Mouse (Mus musculus) embryonic facial prominence, embryonic 10.5 days (tissue): ENCODE results near the gene Rps6kc1. TPM values are rescaled to one million over a fixed set of nuclear protein-coding genes. Genes with fewer than 3 reads are reported as not detected.
A peak's percentile ranks its signal among the peaks of the same experiment; 100 is the strongest.

Experiments used
- DNase-seq: peaks from one replicate; pipeline ENCODE4 v3.0.0-alpha.2; 2017; ENCODE audit warnings: low spot score
- H3K27ac ChIP-seq: fragments of 300-500 bp; sonication (generic); replicated peaks from 2 replicates; pipeline ENCODE4 v1.5.1; 2016; ENCODE audit warnings: mild to moderate bottlenecking
- H3K27me3 ChIP-seq: fragments of 300-500 bp; sonication (generic); replicated peaks from 2 replicates; pipeline ENCODE4 v1.6.1; 2016; ENCODE audit warnings: low read depth, mild to moderate bottlenecking; ENCODE audit not compliant: poor library complexity, severe bottlenecking
- H3K36me3 ChIP-seq: fragments of 300-500 bp; sonication (generic); replicated peaks from 2 replicates; pipeline ENCODE4 v1.6.1; 2016; ENCODE audit warnings: mild to moderate bottlenecking, moderate library complexity
- H3K4me1 ChIP-seq: fragments of 300-500 bp; sonication (generic); 2 replicates; pipeline ENCODE4 v1.6.1; 2016
- H3K4me3 ChIP-seq: fragments of 300-500 bp; sonication (generic); 2 replicates; pipeline ENCODE4 v1.5.1; 2016; ENCODE audit warnings: mild to moderate bottlenecking, moderate library complexity
- H3K9me3 ChIP-seq: fragments of 300-500 bp; sonication (generic); 2 replicates; pipeline ENCODE4 v1.6.1; 2016; ENCODE audit warnings: mild to moderate bottlenecking
- WGBS: fragments of 180-500 bp; shearing (Covaris S2); methylation state at CpG from one replicate; pipeline ENCODE4 v1.1.7; 2016; 5-methylcytosine and 5-hydroxymethylcytosine counted together
- polyA plus RNA-seq: library from polyadenylated mRNA; unstranded; fragments of >200 nt; fragmentation: Nextera tagmentation; extraction: Ambion mirVana; gene quantifications from 2 replicates; pipeline ENCODE4 v1.2.1, GENCODE M21; 2016

Rps6kc1 gene
- polyA plus RNA-seq, 1 experiment from 2014 or later, result 16.9 TPM

GRCm38 (mm10) chr1:190729516-190730088 is 182.0 kb downstream of the Rps6kc1 start:
- H3K27ac ChIP-seq, result no peak overlapping the region; the same call in 1 of the 2 replicates
- WGBS, result 78% methylated on average over 7 of the region's 7 CpGs

GRCm38 (mm10) chr1:190728111-190728651 is 183.4 kb downstream of the Rps6kc1 start:
- 77% methylated on average over 4 of the region's 4 CpGs for WGBS
- Histone ChIP-seq H3K9me3 (no peaks in the 10 kb centered on the region), H3K4me1 (peaks cover 36% of the 10 kb centered on the region), H3K27me3 (no peaks in the 10 kb centered on the region), H3K27ac (no peak overlapping the region), H3K36me3 (no peaks in the 10 kb centered on the region), H3K4me3 (no peak overlapping the region)
- no peak for DNase-seq

More at GRCm38 (mm10) chr1:190729516-190730088, 182.0 kb downstream of the Rps6kc1 start:
- Histone ChIP-seq H3K36me3 (no peaks in the 10 kb centered on the region), H3K27me3 (no peaks in the 10 kb centered on the region), H3K9me3 (no peaks in the 10 kb centered on the region), H3K4me1 (peaks cover 32% of the 10 kb centered on the region), H3K4me3 (no peak overlapping the region)
- DNase-seq, result no peak

- DNase-seq, result no peak
- Histone ChIP-seq H3K36me3 (no peaks in the 10 kb centered on the region), H3K27ac (no peak overlapping the region), H3K27me3 (no peaks in the 10 kb centered on the region), H3K9me3 (no peaks in the 10 kb centered on the region), H3K4me3 (no peak overlapping the region), H3K4me1 (peaks cover 36% of the 10 kb centered on the region)
- 84% methylated on average over 2 of the region's 2 CpGs for whole genome bisulfite sequencing
These were observed 184.2 kb downstream of the Rps6kc1 start for GRCm38 (mm10) chr1:190727385-190727784.

- no peak overlapping the region for H3K4me3 ChIP-seq
- H3K36me3 ChIP-seq, result no peaks in the 10 kb centered on the region
- no peak for DNase-seq
- no peaks in the 10 kb centered on the region for H3K27me3 ChIP-seq
- H3K9me3 ChIP-seq, result no peaks in the 10 kb centered on the region
- H3K4me1 ChIP-seq, result peaks cover 36% of the 10 kb centered on the region
- 47% methylated on average over 21 of the region's 21 CpGs for WGBS
- H3K27ac ChIP-seq, result no peak overlapping the region; the same call in 1 of the 2 replicates
These were observed 186.8 kb downstream of the Rps6kc1 start for GRCm38 (mm10) chr1:190724591-190725380.

- no peak overlapping the region for H3K27ac ChIP-seq
These were observed 187.6 kb downstream of the Rps6kc1 start for GRCm38 (mm10) chr1:190723926-190724430.

GRCm38 (mm10) chr1:190713848-190714247 is 197.7 kb downstream of the Rps6kc1 start:
- no peaks in the 10 kb centered on the region for H3K36me3 ChIP-seq
- no peaks in the 10 kb centered on the region for H3K27me3 ChIP-seq
- H3K9me3 ChIP-seq, result no peaks in the 10 kb centered on the region
- no peak for DNase-seq
- 74% methylated on average over 6 of the region's 6 CpGs for whole genome bisulfite sequencing
- no peak overlapping the region for H3K27ac ChIP-seq
- no peak overlapping the region for H3K4me3 ChIP-seq
- no peaks in the 10 kb centered on the region for H3K4me1 ChIP-seq

More at GRCm38 (mm10) chr1:190723926-190724430, 187.6 kb downstream of the Rps6kc1 start:
- H3K27me3 ChIP-seq, result no peaks in the 10 kb centered on the region
- DNase-seq, result no peak
- H3K36me3 ChIP-seq, result no peaks in the 10 kb centered on the region
- H3K9me3 ChIP-seq, result no peaks in the 10 kb centered on the region
- WGBS, result 75% methylated on average over 7 of the region's 7 CpGs
- peaks cover 29% of the 10 kb centered on the region for H3K4me1 ChIP-seq
- H3K4me3 ChIP-seq, result no peak overlapping the region

GRCm38 (mm10) chr1:190697576-190697975 is 214.0 kb downstream of the Rps6kc1 start:
- Histone ChIP-seq H3K27me3 (no peaks in the 10 kb centered on the region), H3K9me3 (no peaks in the 10 kb centered on the region), H3K27ac (no peak overlapping the region), H3K36me3 (no peaks in the 10 kb centered on the region), H3K4me3 (no peak overlapping the region), H3K4me1 (no peaks in the 10 kb centered on the region)
- 26% methylated on average over 6 of the region's 6 CpGs for WGBS
- peak; percentile 29 for DNase-seq

GRCm38 (mm10) chr1:190695589-190695988 is 216.0 kb downstream of the Rps6kc1 start:
- DNase-seq, result peak; percentile 58

GRCm38 (mm10) chr1:190690528-190691262 is 220.9 kb downstream of the Rps6kc1 start:
- no peak for DNase-seq
- WGBS, result 89% methylated on average over 29 of the region's 29 CpGs
- Histone ChIP-seq H3K36me3 (no peaks in the 10 kb centered on the region), H3K4me3 (no peak overlapping the region), H3K9me3 (no peaks in the 10 kb centered on the region), H3K4me1 (no peaks in the 10 kb centered on the region), H3K27me3 (no peaks in the 10 kb centered on the region), H3K27ac (no peak overlapping the region)

More at GRCm38 (mm10) chr1:190695589-190695988, 216.0 kb downstream of the Rps6kc1 start:
- no peak overlapping the region for H3K27ac ChIP-seq
- H3K4me1 ChIP-seq, result no peaks in the 10 kb centered on the region
- no peaks in the 10 kb centered on the region for H3K36me3 ChIP-seq
- WGBS, result 65% methylated on average over 11 of the region's 11 CpGs
- H3K9me3 ChIP-seq, result no peaks in the 10 kb centered on the region
- no peak overlapping the region for H3K4me3 ChIP-seq
- no peaks in the 10 kb centered on the region for H3K27me3 ChIP-seq

GRCm38 (mm10) chr1:190683060-190683459 is 228.5 kb downstream of the Rps6kc1 start:
- peaks cover 10% of the 10 kb centered on the region; the same call in 1 of the 2 replicates for H3K27me3 ChIP-seq
- no peak for DNase-seq
- 90% methylated on average over 7 of the region's 7 CpGs for WGBS
- no peaks in the 10 kb centered on the region for H3K36me3 ChIP-seq
- no peak overlapping the region for H3K27ac ChIP-seq
- H3K4me3 ChIP-seq, result no peak overlapping the region
- no peaks in the 10 kb centered on the region for H3K9me3 ChIP-seq
- peaks cover 6% of the 10 kb centered on the region for H3K4me1 ChIP-seq

GRCm38 (mm10) chr1:190682021-190682926 is 229.3 kb downstream of the Rps6kc1 start:
- no peaks in the 10 kb centered on the region for H3K9me3 ChIP-seq
- no peaks in the 10 kb centered on the region for H3K36me3 ChIP-seq
- 0 out of 2 replicates have a peak overlapping the region, but pooled peaks have one; percentile 12 for H3K4me3 ChIP-seq
- WGBS, result 50% methylated on average over 25 of the region's 25 CpGs
- H3K27ac ChIP-seq, result peak overlapping the region; percentile 19; the same call in 1 of the 2 replicates
- H3K4me1 ChIP-seq, result peaks cover 6% of the 10 kb centered on the region
- no peak for DNase-seq
- H3K27me3 ChIP-seq, result peaks cover 10% of the 10 kb centered on the region; the same call in 1 of the 2 replicates
